Mouse (Mus musculus) MEL (cell line): ENCODE results near the gene Hfe2.

ENCODE experiments used
- CTCF ChIP-seq, 3 experiments: IDR thresholded peaks in 2 of 3; conservative IDR thresholded peaks in 1 of 3; 2 replicates each; pipeline ENCODE4 v1.5.1; 2011 to 2012; ENCODE audit warnings: low read length in 3 of 3, low read depth in 2 of 3, mild to moderate bottlenecking in 2 of 3, improper control_type of control experiment in 1 of 3, inconsistent platforms in 1 of 3, mixed read lengths in 1 of 3, moderate library complexity in 1 of 3; ENCODE audit not compliant: control insufficient read depth in 1 of 3, insufficient read depth in 1 of 3, poor library complexity in 1 of 3, severe bottlenecking in 1 of 3
- EP300 ChIP-seq, 2 experiments: IDR thresholded peaks; 2 replicates each; pipeline ENCODE4 v1.6.1; 2011; ENCODE audit warnings: improper control_type of control experiment in 2 of 2, low read length in 2 of 2, low read depth in 1 of 2, mild to moderate bottlenecking in 1 of 2
- GABPA ChIP-seq: IDR thresholded peaks from 2 replicates; pipeline ENCODE4 v1.6.1; 2012; ENCODE audit warnings: low read depth, mild to moderate bottlenecking, inconsistent platforms, low read length, improper control_type of control experiment, moderate library complexity
- MAX ChIP-seq: IDR thresholded peaks from 2 replicates; pipeline ENCODE4 v1.6.1; 2011; ENCODE audit warnings: low read length, improper control_type of control experiment
- NELFE ChIP-seq: IDR thresholded peaks from 2 replicates; pipeline ENCODE4 v1.6.1; 2011; ENCODE audit warnings: low read depth, low read length, improper control_type of control experiment
- TBP ChIP-seq: IDR thresholded peaks from 2 replicates; pipeline ENCODE4 v1.8.0; 2011; ENCODE audit warnings: low read depth, low read length, improper control_type of control experiment
- ZKSCAN1 ChIP-seq: IDR thresholded peaks from 2 replicates; pipeline ENCODE4 v1.6.1; 2012; ENCODE audit warnings: low read depth, mild to moderate bottlenecking, inconsistent platforms, low read length, improper control_type of control experiment, moderate library complexity

- TF ChIP-seq ZKSCAN1 = no peak
- TF ChIP-seq TBP = no peak
- TF ChIP-seq CTCF (IDR thresholded peaks at IDR 0.05 in 2 of 3, conservative IDR thresholded peaks at IDR 0.05 in 1 of 3; ENCODE audit: control insufficient read depth in 1 of 3, insufficient read depth in 1 of 3, low read depth in 2 of 3, low read length in 3 of 3, poor library complexity in 1 of 3, severe bottlenecking in 1 of 3) = no peak
- TF ChIP-seq MAX = no peak
- TF ChIP-seq EP300 (IDR thresholded peaks at IDR 0.05; ENCODE audit: low read depth in 1 of 2, low read length in 2 of 2) = no peak
- no peak for TF ChIP-seq NELFE
- no peak for TF ChIP-seq GABPA
These were observed 43.1 kb upstream of the Hfe2 start for GRCm38 (mm10) chr3:96481856-96482255.
